Mouse (Mus musculus) ovary, postnatal 36 days (tissue): ENCODE data around the gene Tex13c2.

Experiments
- DNase-seq: peaks from one replicate; pipeline ENCODE4 v3.0.0; 2022; ENCODE audit warnings: low spot score, mixed read lengths

The Tex13c2 gene

DNA sequence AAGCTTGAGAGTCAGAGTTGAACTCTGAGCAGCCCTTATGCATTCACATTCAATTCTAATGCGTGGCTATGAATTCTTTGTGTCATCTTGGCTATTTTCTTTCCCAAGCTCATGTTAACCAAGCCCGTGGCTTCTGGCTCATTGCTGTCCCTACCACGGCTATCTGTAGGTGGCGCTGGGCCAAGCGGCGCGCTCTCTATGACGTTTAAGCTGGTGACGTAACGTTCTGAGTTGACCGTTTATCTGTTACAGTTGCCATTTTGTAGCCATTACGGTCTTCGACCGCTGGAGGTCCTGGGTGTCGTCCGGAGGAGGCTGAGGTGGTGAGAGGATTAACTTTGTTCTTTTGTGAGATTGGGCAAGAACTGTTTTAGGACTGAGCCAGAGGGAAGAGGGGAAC is at the start of gene Tex13c2:
Tex13c2 (plus strand) TSS at position 246 of the 400 bp plus-strand sequence.
- no peak for DNase-seq

DNA sequence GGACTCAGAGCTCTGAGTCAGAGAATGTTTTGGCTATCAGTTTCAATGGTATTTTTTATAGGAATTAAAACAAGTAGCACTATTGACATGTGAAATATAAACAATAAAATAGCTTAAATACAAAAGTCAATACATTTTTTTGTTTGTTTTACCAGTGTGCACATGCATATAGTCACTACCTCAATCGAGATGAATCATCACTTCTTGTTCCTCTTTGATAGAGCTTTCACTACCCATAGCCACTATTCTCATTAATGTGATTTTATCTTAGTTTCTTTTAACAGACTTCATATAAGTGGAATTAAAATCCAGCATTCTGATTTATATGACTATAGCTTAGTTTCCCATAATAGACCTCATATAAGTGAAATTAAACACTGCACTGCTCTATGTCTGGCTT is 39.2 kb upstream of the Tex13c2 start:
- no peak for DNase-seq

DNA sequence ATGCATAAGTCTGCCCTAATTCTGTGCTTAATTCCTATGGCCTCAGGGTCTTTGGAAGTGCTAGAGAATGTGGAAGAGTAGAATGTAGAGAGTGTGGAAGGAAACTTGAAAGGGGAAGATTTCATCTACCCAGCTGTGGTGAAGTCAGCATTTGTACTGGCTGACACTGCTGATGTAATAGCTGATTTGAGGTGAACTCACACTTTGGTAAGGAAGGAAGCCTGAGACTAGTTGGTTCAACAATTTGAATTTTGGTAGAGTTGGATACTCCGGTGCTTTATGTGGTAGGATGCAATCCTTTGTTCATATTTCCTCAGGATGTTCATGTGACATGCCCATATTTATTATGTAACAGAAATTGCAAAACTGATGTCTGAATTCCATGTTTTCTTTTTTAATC is 36.5 kb upstream of the Tex13c2 start:
- DNase-seq: no peak

DNA sequence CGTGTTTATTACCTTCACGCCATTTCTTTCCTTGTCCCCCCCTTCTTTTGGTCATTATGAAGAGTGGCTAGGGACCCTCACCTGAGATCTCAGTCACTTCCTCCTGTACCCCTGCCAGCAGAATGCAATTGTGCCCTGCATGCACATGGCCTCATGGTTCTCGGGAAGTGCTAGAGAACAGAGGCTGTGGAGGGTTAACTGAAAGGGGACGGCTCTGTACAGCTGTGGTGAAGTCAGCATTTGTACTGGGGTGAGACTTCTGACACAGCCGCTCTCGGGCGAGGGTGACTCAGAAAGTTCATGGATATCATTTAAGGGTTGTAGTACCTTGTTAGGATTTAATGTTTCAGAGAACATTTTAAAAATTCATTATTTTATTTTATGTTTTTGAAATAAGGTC is 35.0 kb upstream of the Tex13c2 start:
- DNase-seq: no peak

DNA sequence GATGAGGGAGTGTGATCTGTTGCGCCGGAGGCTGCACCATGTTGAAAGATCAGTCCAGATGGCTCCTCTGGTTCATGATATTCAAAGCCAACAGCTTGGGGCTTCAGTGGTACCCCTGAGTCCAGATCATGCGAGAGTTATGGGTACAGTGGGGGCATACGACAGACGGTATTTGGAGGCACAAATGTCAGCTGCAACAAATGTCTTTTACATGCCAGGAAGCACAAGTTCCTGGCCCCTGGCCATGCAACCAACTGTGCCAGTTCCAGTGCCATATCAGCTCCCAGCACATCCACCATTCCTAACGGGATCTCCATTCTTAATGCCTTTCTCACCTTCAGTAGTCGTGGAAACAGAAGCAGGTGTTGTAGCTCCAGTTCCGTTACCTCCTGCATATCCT is 845 bp downstream of the Tex13c2 start:
- DNase-seq: no peak

DNA sequence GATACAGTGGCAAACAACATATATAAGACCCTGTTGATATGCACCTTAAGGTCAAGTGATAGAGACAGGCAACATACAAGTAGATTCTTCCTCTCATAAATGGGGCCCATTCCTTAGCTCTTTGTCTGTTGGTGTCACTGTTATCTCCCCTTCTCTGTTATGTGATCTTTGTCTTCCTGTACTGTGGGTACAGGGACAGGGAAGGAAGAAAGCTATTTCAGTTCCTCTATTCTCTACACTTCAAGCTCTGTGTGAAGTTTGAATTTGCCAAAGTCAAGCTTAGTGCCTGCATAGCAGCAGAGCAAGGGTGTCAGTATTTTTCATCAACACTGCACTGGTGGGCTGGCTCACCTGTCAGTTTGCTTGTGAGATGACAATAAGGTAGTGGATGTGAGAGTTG is 11.0 kb downstream of the Tex13c2 start:
- DNase-seq: no peak

DNA sequence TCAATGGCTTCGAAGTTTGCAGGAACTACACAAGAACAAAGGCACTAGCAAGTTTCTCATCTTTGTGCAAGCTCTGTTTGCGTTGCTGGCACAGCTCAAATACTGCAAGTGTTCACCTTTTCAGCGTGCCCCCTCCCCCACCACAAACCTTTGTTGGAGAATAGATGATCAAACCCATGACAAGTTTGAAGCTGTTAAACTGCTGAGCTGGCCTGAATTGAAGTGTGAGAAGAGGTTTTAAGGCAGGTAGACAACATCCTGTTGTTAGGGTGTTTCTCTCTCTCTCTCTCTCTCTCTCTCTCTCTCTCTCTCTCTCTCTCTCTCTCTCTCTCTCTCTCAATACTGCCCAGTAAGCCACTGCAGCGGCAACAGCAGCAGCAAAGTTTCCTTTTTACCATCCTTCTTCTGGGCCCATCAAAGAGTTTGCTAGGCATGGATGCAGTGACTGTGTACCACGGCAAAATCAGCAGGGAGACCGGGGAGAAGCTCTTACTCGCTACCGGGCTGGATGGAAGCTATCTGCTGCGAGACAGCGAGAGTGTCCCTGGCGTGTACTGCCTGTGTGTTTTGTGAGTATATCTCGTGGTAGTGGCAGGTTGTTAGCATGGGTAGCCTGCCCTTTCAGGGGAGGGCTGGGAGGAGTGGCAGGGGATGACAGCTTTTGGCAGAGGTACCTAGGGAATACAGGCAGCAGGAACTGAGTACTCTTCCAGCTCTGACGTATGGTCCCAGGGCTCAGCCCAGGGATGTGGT is 13.0 kb downstream of the Tex13c2 start, which contains the start of gene Sh2d1a:
Sh2d1a (plus strand) TSS at position 163 of the 753 bp plus-strand sequence.
- DNase-seq: no peak

DNA sequence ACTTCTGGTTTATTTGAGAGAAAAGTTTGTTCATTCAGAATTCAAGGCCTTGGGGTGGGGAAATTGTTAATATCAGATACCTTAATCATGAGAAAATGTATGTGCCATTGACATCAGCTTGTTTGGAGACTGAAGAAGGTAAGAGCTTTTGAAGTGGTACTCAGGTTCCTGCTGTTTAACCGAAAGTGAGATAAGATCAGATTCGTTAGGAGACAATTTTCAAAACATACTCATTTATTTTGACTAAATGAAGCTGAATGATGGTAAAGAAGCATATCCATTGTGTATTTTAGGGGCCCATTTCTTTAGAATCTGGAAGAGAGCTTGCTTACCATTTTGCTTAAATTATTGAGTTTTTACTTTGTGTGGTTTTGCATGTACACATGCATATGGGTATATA is 21.6 kb downstream of the Tex13c2 start:
- DNase-seq: no peak

DNA sequence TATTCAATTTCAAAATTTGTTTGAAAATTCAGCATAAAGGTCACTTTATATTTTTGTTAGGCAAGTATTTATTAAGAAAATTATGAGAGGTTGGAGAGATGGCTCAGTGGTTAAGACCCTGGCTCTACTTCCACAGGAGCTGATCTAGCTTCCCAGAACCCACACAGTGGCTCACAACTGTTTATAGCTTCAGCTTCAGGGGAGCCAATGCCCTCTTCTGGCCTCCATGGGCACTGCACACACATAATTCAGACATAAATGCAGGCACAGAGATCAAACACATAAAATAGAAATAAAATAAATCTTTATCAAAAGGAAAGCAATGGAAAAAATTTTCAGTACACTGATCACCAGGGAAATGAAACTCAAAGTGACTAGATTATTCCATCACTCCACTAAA is 23.1 kb downstream of the Tex13c2 start:
- DNase-seq: no peak

DNA sequence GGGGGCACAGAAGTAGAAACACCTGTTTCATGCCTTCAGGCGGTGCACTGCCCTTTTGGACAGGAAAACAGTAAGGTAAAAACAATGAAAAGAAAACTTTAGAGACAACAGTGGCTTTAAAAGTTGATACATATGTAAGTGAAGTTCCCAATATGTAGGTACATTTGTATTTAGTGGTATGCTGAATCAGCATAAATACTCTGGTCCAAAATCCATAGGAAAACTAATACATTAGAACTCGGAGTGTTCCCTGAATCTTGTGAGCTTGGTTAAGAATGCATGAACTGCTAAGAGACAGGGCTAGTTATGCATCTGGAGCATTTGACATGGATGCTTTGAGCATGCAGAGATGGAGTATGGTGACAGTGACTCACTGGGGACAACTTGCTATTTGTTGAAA is 33.4 kb downstream of the Tex13c2 start:
- no peak for DNase-seq

DNA sequence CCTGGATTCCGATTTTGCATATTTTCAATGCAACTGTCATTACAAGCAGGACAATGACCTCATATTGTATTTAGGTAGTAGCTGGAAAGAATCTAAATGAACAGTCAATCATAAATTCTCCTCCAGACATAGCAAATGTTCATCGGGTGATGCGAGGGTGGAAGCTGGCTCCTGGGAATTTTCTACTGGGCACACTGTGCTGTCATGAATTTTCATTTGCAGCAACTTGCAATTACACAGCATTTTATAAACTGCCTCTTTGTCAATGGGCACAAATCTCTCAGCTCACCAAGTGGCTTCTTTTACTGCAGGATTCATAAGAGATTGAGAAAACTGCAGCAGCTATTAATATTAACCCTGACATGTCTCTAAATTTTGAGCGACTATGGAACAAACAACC is 41.2 kb downstream of the Tex13c2 start:
- no peak for DNase-seq

DNA sequence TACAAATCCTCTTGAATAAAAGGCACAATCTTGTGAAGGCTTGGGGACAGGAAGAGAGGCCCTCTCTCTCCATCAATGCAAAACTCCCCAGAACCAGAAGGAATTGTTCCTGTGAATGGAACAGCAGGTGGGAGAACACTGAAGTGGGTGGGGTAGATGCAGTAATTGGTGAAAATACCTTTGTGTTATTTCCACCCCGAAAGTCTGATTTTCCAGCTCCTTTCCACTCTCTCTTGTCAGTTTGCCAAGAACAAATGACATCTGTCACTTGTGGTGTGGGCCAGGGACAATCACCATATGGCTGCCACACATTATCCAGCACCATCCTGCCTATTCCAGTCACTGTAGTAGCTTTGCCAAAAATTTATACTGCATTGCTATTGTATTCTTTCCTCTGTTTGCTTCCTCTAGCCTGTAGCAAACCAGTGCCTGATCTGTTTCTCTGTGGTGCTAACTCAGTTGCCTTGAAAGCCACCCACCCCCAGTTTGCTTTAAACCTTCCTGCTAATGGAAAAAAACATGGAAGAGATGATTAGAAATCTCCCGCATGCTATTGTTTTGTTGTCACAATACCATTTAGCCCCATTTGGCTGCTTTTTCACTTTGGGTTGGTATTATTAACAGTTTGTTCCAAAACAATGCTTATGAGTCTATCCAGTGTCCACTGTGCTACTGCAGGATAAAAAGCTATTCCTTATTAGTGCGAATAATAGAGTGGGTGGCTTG is 50.7 kb downstream of the Tex13c2 start:
- no peak for DNase-seq

DNA sequence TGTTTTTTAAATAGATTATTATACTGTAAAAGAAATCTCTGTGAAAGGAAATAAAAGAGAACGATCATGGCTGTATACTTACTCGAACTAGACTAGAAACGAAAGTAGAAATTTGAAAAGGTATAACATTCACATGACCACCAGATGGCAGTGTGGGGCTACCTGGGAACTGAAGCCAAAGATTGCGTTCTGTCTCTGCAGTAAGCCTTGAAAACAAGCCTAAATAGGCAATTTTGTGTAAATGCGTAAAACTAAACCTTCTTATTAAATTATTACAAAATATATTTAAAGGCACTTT is 51.2 kb downstream of the Tex13c2 start:
- peak; percentile 35 for DNase-seq
